Mouse (Mus musculus): Measurements from ENCODE around the gene Nif3l1. TPM values are rescaled to one million over a fixed set of nuclear protein-coding genes. Genes with fewer than 3 reads are reported as not detected.

Gene Nif3l1
- polyA plus RNA-seq, 1 experiment from 2014 or later = 9.8 TPM

DNA sequence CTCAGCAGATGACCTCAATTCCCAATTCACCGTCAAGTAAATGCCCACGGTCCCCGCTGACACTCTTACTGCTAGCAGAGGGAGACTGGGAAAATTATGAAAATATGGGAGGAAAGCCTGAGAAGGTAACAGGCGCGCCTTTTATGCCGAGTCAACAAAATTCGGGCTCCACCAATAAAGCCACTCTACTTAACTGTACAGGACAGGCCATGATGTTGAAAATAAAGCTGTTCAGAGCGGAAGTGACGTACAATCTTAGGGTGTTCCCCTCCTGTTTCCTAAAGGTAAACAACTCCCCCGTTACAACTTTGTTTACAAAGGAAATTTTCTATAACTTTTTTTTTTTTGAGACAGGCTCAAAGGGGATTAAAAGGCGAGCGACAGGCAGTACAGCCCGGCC is 22.1 kb upstream of the Nif3l1 start:
- Histone ChIP-seq H3K79me2 (ENCODE audit: inconsistent target) (peaks cover 63% of the 10 kb centered on the region), H3K4me3 (ENCODE audit: inconsistent target) (peak overlapping the region; percentile 96), H3K36me3 (ENCODE audit: inconsistent target) (peaks cover 37% of the 10 kb centered on the region), H3K27ac (peak overlapping the region; percentile 77)
- WGBS (ENCODE audit: missing documents) = 0% methylated on average over 13 of the region's 13 CpGs

DNA sequence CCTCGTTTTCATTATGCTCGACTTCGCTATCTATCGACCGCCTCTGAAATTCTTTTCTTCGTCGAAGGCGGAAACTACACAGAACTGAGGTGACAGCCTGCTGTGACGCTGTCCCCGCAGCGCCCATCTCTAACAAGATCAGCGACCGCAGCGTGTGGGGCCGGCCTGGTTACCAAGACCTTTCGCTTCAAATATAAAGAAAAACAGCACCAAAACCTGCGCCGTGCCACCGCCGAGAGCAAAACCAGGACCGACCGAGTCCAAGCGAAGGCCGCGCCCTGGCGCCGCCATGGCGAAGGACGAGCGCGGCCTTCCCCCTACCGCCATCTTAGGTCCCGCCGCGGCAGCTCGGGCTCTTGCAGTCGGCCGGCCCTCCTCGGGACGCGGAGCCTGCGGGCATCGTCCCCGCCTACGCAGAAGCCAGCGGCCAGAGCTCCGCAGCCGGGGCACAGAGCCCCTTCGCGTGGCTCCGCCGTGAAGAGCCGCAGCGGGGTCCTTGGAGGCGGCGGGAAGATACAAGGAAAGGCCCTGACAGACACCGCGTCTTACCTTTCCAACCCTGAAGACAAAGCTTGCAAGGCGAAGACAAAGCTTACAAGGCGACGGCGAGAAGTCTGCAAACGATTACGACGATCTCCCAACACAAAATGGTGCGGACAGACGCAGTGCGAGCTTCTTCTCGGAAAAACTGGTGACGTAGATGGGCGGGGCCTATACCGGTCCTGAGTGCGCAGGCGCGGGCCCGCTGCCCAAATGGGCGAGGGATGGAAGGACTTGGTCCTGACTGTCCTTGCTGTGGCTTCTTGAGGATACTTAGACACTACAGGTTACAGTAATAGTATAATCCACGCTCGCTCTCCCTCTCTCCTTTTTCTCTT is 21.3 kb upstream of the Nif3l1 start, which contains the start of gene Clk1:
Clk1 (minus strand) TSS at position 696 of the 878 bp plus-strand sequence.
- Histone ChIP-seq H3K79me2 (ENCODE audit: inconsistent target) (peaks cover 56% of the 10 kb centered on the region), H3K27ac (peak within 1 kb of the TSS; percentile 77), H3K4me3 (ENCODE audit: inconsistent target) (peak within 1 kb of the TSS; percentile 96), H3K36me3 (ENCODE audit: inconsistent target) (peaks cover 30% of the 10 kb centered on the region)
- WGBS (ENCODE audit: missing documents) = 0% methylated on average over 79 of the region's 79 CpGs

DNA sequence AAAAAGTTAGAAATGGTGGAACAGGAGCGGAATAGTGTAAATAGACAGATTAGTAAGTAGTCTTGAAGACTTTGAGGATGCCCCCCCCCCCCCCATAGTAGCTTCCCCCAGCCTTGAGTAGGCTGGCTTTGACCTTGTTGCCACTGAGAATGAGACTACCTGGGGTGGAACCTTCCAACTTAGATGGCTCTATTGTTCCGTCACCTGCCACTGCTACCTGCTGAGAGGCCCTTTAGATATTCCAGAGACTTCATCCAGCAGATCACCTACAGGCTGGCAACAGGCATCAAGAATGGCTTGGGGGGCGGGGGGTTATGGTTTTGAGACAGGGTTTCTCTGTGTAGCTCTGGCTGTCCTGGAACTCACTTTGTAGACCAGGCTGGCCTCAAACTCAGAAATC is 20.4 kb upstream of the Nif3l1 start:
- no peak overlapping the region for H3K4me3 ChIP-seq (ENCODE audit: inconsistent target)
- WGBS (ENCODE audit: missing documents) = 86% methylated on average over 3 of the region's 3 CpGs
- peaks cover 46% of the 10 kb centered on the region for H3K79me2 ChIP-seq (ENCODE audit: inconsistent target)
- peaks cover 20% of the 10 kb centered on the region for H3K36me3 ChIP-seq (ENCODE audit: inconsistent target)
- H3K27ac ChIP-seq = no peak overlapping the region

DNA sequence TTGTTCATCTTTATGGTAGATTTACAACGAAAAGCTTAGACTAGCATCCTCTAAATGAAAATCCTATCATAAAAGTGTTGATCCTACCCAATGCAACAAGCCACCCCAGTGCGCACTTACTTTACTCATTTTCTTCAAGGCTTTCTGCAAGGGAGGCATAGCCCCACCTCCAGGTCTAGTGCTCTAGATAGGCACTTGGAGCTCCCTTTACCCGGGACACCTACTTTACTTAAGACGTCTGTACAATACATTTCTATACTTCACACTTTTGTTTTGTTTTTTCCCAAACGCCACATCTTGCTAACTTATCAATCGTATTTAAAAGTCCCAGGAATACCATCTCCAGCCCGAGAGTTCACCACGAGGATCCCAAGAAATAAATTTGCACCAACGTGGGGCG is 260 bp upstream of the Nif3l1 start:
- H3K27ac ChIP-seq = peak overlapping the region; percentile 77
- H3K79me2 ChIP-seq (ENCODE audit: inconsistent target) = peaks cover 45% of the 10 kb centered on the region
- WGBS (ENCODE audit: missing documents) = 10% methylated on average over 10 of the region's 10 CpGs
- peaks cover 24% of the 10 kb centered on the region for H3K36me3 ChIP-seq (ENCODE audit: inconsistent target)
- H3K4me3 ChIP-seq (ENCODE audit: inconsistent target) = peak overlapping the region; percentile 86

DNA sequence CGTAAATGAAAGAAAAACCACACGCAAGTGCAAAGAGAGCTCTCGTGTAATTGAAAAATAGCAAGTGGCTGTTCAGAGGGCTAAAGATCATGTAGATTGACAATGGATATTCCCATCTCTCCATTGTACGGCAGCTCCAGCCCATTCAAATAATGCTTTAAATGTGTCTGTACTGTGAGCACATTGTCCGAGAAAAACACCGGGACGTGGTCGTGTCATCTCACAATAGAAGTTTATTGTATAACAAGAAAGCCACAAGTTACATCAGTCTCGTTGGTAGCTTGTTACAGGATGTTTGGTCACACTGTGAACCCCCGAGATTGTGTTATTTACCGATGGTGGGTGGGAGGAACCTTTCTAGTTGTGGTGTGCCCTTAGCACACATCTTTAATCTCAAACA is 910 bp downstream of the Nif3l1 start:
- H3K36me3 ChIP-seq (ENCODE audit: inconsistent target) = peaks cover 12% of the 10 kb centered on the region; the same call in 1 of the 2 replicates
- peak overlapping the region; percentile 86 for H3K4me3 ChIP-seq (ENCODE audit: inconsistent target)
- H3K27ac ChIP-seq = peak overlapping the region; percentile 77
- peaks cover 49% of the 10 kb centered on the region for H3K79me2 ChIP-seq (ENCODE audit: inconsistent target)
- WGBS (ENCODE audit: missing documents) = 1% methylated on average over 11 of the region's 11 CpGs

DNA sequence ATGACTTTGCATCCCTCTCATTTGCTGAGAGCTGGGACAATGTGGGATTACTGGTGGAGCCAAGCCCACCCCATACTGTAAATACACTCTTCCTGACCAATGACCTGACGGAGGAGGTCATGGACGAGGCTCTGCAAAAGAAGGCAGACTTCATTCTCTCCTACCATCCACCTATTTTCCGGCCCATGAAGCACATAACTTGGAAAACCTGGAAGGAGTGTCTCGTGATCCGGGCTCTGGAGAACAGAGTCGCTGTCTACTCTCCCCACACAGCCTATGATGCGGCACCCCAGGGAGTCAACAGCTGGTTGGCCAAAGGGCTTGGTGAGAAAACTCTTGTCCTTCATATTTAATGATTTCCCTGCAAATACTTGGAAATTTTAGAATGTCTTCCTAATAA is 2.8 kb downstream of the Nif3l1 start:
- Histone ChIP-seq H3K4me3 (ENCODE audit: inconsistent target) (no peak overlapping the region), H3K27ac (no peak overlapping the region), H3K79me2 (ENCODE audit: inconsistent target) (peaks cover 49% of the 10 kb centered on the region), H3K36me3 (ENCODE audit: inconsistent target) (peaks cover 1% of the 10 kb centered on the region; the same call in 1 of the 2 replicates)
- WGBS (ENCODE audit: missing documents) = 93% methylated on average over 7 of the region's 7 CpGs

DNA sequence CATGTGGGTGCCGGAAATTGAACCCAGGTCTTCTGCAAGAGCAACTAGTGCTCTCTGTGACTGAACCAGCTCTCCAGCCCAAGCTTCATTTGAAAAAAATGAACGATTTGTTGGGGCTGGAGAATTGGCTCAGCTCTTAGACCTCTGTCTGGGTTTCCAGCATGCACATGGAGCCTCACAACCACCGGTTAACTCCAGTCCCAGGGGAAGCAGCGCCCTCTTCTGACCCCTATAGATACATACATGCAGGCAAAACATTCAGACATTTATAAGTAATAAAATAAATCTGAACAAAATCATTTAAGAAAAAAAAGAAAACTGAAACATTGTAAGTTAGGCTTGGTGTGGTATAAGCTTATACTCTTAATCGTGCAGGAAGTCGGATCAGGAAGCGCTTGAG is 3.4 kb downstream of the Nif3l1 start:
- 78% methylated on average over 7 of the region's 7 CpGs for whole genome bisulfite sequencing (ENCODE audit: missing documents)
- Histone ChIP-seq H3K27ac (no peak overlapping the region), H3K4me3 (ENCODE audit: inconsistent target) (no peak overlapping the region), H3K79me2 (ENCODE audit: inconsistent target) (peaks cover 49% of the 10 kb centered on the region), H3K36me3 (ENCODE audit: inconsistent target) (peaks cover 7% of the 10 kb centered on the region; the same call in 1 of the 2 replicates)

DNA sequence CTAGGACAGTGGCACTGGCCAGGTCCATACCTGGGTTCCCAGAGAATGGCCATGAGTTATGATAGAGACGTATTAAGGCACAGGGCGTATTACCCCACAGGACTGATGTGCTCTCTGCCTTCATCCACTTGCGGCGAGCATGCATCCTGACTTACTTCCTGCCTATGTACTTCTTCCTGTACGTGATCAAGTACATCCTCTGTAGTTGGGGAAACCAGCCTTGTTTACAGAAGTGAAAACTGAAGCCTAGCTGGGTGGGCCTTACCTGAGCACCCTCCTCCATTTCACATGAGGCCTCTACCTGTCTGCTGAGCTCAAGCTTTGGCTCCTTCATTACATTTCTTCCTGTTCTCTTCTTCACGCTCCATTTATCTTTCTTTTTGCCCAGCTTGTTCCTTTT is 9.4 kb downstream of the Nif3l1 start:
- Histone ChIP-seq H3K79me2 (ENCODE audit: inconsistent target) (peaks cover 7% of the 10 kb centered on the region; the same call in 1 of the 2 replicates), H3K36me3 (ENCODE audit: inconsistent target) (peaks cover 16% of the 10 kb centered on the region; the same call in 1 of the 2 replicates), H3K27ac (no peak overlapping the region), H3K4me3 (ENCODE audit: inconsistent target) (no peak overlapping the region)
- 73% methylated on average over 6 of the region's 6 CpGs for WGBS (ENCODE audit: missing documents)

DNA sequence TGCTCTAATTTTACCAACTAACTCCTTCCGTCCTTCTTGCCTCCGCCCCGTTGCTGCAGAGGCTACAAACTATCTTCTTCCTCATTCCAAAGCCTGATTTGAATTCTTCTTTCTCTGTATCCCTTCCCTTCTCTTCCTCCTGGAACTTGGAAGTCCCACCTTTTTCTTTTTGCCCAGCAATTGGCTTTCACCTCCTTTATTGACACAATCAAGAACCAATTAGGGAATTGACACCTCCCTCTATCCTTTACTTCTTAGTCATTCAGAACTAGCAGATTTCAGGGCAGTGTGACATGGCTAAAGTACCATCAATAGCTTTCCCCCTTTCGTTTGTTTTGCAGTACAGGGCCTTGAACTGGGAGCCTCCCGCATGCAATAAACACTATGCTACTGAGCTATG is 13.2 kb downstream of the Nif3l1 start:
- H3K36me3 ChIP-seq (ENCODE audit: inconsistent target) = peaks cover 32% of the 10 kb centered on the region; the same call in 1 of the 2 replicates
- H3K4me3 ChIP-seq (ENCODE audit: inconsistent target) = no peak overlapping the region
- no peaks in the 10 kb centered on the region for H3K79me2 ChIP-seq (ENCODE audit: inconsistent target)
- no peak overlapping the region for H3K27ac ChIP-seq
- WGBS (ENCODE audit: missing documents) = 85% methylated on average over 5 of the region's 5 CpGs

DNA sequence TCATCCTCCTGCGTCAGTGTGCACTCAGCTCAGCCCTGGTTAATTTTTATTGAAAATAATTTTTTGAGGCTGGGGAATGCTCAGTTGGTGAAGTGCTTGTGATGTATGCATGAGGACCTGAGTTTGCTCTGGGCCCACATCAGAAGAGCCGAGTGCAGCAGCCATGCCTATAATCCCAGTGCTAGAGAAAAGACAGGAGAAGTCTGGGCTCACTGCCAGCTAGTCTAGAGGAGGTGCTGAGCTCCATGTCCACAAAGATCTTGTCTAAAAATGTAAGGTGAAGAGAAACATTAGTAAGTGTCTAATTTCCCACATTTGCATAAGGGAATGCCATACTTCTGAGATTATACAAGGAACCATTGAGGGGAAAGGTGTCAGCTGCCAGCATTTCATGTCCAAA is 13.9 kb downstream of the Nif3l1 start:
- H3K79me2 ChIP-seq (ENCODE audit: inconsistent target) = no peaks in the 10 kb centered on the region
- H3K4me3 ChIP-seq (ENCODE audit: inconsistent target) = no peak overlapping the region
- peaks cover 34% of the 10 kb centered on the region; the same call in 1 of the 2 replicates for H3K36me3 ChIP-seq (ENCODE audit: inconsistent target)
- H3K27ac ChIP-seq = no peak overlapping the region
- WGBS (ENCODE audit: missing documents) = 100% methylated on average over 2 of the region's 2 CpGs

DNA sequence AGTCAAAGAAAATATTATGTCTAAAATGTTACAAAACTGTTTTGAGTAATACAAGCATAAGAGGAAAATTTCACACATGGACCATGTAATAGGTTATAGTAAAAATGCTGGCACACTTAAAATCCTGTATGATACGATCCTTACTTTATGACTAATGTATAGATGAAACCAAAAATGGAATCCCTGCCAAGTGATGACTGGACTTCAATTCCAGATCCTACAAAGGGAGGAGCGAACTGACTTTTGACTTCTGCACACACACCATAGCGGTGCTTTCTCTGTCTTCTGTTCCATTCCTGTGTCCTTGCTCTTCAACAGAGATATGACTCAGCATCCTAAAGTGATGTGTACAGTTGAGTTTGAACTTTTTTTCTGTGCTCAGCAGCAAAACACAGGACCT is 15.6 kb downstream of the Nif3l1 start:
- WGBS (ENCODE audit: missing documents) = 100% methylated on average over 3 of the region's 3 CpGs
- Histone ChIP-seq H3K27ac (no peak overlapping the region), H3K36me3 (ENCODE audit: inconsistent target) (peaks cover 49% of the 10 kb centered on the region; the same call in 1 of the 2 replicates), H3K4me3 (ENCODE audit: inconsistent target) (no peak overlapping the region), H3K79me2 (ENCODE audit: inconsistent target) (no peaks in the 10 kb centered on the region)

DNA sequence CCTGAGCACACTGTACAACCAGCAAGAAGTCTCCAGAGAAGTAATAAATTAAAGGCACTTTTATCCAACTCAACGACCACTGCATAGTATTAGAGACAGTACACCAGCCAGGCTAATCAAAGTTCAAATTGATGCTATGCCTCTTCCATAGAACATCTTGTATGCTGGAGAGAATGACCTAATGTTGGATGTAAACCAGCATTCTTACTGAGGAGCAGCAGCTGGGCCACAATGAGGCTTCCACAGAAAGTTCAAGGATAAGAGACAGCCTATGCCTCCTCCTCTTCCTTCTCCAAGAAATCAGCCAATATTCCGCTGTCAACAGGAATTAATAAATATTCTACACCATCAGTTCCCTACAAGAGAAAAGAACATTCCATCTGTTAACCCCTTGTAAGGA is 19.0 kb downstream of the Nif3l1 start:
- H3K4me3 ChIP-seq (ENCODE audit: inconsistent target) = no peak overlapping the region
- H3K36me3 ChIP-seq (ENCODE audit: inconsistent target) = peaks cover 48% of the 10 kb centered on the region; the same call in 1 of the 2 replicates
- 96% methylated on average over 2 of the region's 2 CpGs for WGBS (ENCODE audit: missing documents)
- no peak overlapping the region for H3K27ac ChIP-seq
- H3K79me2 ChIP-seq (ENCODE audit: inconsistent target) = no peaks in the 10 kb centered on the region

DNA sequence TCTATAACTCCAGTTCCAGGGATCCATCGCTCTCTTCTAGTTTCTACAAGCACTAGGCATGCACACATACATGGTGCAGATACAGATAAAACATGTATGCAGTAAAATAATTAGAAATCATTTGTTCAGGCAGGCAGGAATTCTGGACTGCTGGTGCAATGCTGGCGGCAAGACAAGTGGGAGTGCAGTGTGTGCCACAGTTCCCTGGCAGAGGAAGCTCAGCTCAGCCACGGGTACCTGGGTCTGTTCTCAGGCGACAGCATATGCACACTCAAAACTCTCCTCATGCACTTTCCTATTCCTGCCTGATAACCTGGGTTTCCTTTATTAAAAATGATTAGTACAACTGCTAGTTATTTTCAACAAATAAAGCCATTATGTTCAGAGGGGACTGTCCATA is 20.1 kb downstream of the Nif3l1 start:
- WGBS (ENCODE audit: missing documents) = 93% methylated on average over 4 of the region's 4 CpGs

DNA sequence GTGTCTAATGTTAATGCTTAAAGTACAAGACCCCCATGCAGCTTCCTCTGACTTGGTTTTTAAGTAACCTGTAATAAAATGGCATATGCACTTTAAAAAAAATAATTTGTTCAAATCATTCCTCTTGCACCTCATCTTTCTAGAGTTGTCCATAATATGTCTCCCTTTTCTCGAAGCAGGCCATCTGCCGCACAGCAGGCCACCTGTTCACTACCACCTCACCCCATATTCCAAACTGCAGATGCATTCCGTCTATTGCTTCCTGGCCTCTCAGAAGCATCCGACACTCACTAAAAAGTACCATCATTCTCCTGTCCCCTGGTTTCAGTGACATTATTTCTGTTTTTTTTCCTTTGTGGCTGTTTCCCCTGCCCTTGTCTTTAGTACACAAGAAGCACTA is 20.6 kb downstream of the Nif3l1 start:
- H3K79me2 ChIP-seq (ENCODE audit: inconsistent target) = no peaks in the 10 kb centered on the region
- H3K36me3 ChIP-seq (ENCODE audit: inconsistent target) = peaks cover 59% of the 10 kb centered on the region
- 98% methylated on average over 4 of the region's 4 CpGs for WGBS (ENCODE audit: missing documents)
- no peak overlapping the region for H3K4me3 ChIP-seq (ENCODE audit: inconsistent target)
- H3K27ac ChIP-seq = no peak overlapping the region

More for the DNA sequence above, 20.1 kb downstream of the Nif3l1 start:
- peaks cover 59% of the 10 kb centered on the region for H3K36me3 ChIP-seq (ENCODE audit: inconsistent target)
- no peak overlapping the region for H3K27ac ChIP-seq
- H3K79me2 ChIP-seq (ENCODE audit: inconsistent target) = no peaks in the 10 kb centered on the region
- H3K4me3 ChIP-seq (ENCODE audit: inconsistent target) = no peak overlapping the region

DNA sequence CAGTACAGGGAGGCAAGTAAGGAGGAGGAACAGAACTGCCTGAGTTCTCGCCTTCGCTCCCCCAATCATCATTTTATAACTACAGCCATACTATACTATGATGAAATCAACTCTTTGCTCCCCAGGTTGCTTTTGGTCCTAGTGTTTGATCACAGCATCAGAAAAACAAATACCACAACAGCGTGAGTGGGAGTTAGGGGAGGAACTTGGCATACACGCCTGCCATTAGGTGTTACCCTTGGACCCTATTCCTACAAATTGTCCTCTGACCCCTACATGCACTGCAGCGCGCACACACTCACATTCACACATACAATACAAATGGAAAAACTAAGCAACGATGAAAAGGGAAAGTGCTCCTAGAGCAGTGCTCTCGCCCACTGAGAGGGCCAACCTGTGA is 30.7 kb downstream of the Nif3l1 start:
- 96% methylated on average over 6 of the region's 8 CpGs for WGBS (ENCODE audit: missing documents)
- Histone ChIP-seq H3K27ac (no peak overlapping the region), H3K4me3 (ENCODE audit: inconsistent target) (no peak overlapping the region), H3K79me2 (ENCODE audit: inconsistent target) (no peaks in the 10 kb centered on the region), H3K36me3 (ENCODE audit: inconsistent target) (peaks cover 52% of the 10 kb centered on the region)

All from macrophage (primary cell).